Mouse (Mus musculus) thymus, adult 18-20 months (tissue): ENCODE measurements at regions not wholly inside any gene's neighbourhood (a gene's known extent, or its start where the extent isn't known, plus 50 kb on each side); places are given as distances from the start of the nearest gene placed in this dataset.
A peak's percentile ranks its signal among the peaks of the same experiment; 100 is the strongest.

Source experiments
- DNase-seq, 2 experiments: peaks; one replicate each; pipeline ENCODE4 v3.0.0; 2022; ENCODE audit warnings: mixed read lengths in 2 of 2

DNA sequence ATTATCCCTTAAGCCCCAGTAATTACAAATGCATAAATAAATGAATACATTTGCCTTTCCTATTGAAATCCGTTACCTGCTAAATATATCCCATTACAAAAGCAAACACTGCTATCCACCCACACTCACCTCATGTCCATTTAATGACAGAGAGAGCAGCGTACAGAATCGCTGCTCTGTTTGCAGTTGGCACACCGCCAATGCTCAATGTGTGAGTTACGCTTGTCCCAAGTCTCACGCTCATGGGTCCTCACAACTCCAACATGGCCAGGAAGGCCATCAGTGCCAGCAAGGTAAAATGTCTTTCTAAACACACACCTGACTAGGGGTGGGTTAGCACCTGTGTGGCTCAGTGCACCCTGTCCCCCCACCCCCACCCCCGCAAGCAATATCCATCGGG, 150.0 kb upstream of the Igsf21 start:
- DNase-seq = no peak

DNA sequence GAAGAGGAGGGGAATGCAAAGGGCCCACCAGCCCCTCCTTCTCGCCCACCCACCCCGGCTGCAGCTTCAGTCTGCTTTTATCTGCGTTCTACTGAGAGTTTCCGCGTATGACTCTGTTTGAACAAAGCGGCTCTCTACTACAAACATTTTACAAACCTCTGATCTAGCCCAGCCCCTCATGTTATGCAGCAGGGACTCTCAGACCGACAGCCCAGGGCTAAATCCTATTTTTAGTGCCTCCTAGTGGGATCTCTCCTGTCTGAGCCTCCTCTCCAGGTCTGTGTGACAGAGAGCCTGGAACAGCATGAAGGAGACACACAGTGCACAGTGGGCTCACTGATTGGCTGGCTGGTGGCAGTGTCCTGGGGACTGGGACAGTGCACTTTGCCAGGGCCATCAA, 145.7 kb upstream of the Igsf21 start:
- DNase-seq = no peak

DNA sequence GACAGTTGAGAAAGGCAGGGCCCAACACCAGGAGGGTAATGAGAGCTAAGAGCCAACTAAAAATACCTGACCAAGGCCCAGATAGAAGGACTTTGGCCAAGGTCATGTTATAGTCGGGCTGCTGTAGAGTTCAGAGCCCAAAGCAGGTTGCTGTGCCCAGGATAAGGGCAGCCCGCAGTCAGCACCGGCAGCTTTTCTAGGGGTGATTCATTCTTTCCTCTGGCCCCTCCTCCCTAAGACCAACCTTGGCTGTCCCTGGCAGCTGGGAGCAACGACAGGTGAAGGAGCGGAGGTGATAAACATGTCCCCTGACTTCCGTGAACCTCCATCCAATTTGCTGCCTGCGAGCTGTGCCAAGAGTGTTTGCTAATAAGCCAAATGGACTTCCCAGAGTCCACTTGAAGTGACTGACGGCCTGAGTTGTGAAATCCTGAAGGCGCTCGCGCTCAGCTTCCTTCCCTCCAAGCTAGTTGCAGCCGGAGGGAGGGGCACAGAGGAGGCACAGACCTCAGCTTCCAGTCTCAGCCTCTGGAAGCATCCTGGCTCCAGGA, 144.2 kb upstream of the Igsf21 start:
- DNase-seq = no peak

DNA sequence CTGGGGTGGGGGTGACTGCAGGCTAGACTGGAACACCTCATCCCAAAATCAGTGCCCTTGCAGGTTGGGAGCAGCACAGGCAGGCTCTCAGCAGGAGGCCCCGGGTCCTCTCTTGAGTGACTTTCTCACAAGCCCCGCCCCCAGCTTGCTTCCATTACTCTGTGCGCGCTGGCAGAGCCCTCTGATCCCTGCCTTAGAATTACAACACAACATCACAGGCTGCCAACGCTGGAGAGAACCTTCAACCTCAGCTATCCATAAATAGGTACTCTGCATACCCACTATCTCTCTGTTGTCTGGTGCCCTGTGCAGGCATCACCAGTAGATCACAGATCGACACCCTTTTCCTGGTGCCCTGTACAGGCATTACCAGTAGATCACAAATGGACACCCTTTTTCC, 139.1 kb upstream of the Igsf21 start:
- DNase-seq = no peak

DNA sequence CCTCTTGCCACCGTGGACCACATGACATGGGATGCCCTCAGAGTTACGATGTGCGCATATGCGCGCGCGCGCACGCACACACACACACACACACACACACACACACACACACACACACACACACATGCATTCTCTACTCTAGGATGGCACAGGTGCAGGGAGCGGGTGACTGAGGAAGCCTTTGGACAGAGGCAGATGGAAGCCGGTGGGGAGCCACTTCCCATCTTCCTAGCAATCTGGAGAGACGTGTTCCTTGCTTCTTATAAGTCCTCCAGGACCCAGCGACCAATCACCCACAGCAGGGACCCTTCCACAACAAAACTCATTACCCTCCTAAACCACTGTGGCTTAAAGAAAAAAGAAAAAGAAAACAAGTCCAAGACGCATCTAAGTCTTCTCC, 138.6 kb upstream of the Igsf21 start:
- DNase-seq = no peak

DNA sequence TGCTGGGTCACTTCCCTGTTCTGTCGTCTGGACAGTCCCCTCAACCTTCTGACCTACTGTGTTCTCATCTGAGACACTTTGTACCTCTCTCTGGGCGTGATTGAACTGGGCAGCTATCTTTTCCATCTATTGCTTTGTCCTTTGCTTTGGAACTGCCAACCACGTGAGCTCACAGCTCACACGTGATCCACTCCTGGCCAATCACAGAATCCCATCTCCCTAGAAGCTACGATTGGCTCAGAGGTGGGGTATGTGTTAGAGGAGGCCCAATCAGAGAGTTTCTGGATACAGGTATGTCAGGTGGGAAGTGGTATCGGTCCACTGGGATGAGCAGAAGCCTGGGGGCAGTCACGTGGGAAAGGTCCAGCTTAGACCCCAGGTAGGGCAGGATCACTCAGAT, 137.0 kb upstream of the Igsf21 start:
- DNase-seq = no peak

DNA sequence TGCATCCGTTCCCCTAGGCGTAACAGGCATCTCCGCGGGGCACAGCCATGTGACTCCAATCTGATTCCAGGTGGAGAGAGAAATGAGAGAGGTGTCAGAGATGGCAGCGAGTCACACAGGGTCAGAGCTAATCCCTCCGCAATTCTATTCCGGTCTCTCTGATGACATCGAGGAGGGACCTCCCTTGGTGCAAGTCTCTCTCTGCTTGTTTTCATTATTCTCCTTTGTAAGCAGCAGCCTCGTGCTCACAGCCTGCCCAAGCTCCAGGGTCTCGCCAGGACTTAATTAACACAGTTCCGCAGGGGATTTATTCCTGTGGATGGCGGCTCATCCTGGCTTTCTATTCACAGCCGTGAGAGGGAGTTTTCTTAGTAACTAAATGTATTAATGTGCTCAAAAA, 134.1 kb upstream of the Igsf21 start:
- DNase-seq = no peak

DNA sequence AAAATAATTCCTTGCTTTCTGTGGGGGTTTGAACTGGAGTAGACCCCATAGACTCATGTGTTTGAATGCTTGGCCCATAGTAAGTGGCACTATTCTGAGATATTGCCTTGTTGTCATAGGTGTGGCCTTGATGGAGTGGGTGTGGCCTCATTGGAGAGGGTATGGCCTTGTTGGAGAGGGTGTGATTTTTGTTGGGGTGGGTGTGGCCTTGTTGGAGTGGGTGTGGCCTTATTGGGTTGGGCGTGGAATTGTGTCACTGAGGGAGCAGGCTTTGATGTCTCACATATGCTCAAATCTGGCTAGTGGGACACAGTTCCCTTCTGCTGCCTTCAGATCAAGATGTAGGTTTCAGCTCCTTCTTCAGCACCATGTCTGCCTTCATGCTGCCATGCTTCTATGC, 131.4 kb upstream of the Igsf21 start:
- DNase-seq = no peak

DNA sequence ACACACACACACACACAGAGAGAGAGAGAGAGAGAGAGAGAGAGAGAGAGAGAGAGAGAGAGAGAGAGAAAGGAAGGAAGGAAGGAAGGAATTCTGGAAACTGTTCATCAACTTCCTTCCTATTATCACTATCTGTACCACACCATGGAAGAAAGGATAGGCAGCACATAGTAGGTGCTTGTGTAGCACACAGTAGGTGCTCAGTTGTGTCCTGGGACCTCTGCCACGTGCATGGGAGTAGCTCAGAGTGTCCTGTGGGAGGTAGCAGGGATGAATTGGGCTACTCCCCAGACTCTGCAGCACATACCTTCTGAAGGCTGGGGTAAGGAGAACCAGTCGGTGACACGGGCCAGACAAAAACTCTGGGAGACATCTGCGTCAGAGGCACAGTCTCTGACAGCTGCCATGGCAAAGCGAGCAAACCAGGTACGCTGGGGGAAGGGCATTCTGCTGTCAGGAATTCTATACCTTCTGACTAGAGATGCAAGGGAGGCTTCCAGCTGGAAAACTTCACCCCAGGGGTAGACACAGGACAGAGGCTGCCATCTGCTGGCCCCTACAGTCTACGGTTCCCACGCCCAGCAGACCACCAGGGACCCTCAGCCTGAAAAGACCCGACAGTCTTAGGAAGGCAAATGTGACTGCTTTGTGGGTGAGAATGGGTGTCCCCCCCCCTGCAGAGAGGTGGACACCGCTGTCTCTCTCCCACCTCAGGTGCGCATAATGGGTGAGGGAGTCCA, 126.2 kb upstream of the Igsf21 start:
- DNase-seq = no peak

DNA sequence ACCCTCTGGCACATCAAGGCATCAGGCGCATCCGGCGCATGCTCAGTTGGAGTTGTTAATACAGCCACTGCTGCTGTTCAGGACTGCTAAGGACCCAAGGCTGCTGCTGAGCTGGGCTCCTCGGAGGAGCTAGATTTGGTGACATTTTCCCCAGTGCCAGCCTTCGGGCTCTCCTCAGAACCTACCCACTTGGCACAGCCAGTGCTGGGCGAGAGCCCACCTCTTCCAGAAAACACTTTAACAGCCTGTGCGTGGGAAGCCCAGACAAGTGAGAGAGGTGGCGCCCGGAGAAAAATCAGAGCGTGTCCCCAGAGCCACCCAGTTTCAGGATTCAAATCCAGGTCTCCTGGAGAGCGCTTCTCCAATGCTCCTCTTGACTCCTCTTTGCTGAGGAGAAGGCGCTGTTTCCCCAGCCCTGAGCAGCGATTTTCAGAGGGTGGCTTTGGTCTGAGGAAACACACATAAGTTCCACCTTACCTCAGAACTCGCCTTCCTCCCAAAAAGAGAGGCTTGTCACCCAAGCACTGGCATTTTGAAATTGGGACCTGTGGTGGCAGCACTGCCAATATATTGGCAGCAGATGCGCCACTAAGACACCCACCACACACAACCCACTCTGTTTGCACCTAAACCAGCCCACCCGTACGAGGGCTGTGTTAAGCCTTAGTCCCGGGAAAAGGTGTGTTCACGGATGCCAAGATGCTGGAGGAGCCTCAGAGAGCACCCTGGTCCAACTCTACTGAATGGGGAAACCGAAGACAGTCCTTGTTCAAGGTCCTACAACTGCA, 125.0 kb upstream of the Igsf21 start:
- no peak for DNase-seq

DNA sequence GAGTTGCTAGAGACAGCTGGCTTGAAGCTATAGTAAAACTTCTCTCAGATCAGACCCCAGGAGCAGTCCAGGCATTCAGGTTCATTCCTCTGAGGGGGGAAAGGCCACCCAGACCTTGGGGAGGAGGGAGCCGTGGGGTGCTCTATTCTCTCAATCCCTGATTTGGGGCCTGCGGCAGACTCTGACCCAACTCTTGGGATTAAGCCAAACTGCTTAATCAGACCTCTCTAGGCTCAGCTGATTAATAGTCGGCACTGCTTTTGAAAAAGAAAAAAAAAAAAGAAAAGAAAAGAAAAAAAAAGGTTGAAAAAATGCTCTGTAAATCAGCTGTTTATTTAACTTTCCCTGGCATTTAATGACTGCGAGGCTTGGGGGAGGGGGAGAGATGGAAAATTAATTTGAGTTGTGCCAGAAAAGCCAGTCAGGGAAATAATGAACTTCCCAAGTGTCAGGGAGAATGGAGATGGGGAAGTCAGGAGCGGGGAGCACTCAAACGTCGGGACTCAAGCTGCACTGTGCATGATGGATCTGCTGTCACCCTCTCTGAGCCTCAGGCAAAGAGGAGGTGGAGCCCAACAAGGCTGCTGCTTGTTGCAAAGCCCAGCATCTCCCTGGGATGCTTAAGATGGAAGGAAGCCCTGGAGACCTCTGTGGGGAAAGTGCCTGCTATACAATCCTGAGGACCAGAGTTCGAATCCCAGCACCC, 120.5 kb upstream of the Igsf21 start:
- no peak for DNase-seq

DNA sequence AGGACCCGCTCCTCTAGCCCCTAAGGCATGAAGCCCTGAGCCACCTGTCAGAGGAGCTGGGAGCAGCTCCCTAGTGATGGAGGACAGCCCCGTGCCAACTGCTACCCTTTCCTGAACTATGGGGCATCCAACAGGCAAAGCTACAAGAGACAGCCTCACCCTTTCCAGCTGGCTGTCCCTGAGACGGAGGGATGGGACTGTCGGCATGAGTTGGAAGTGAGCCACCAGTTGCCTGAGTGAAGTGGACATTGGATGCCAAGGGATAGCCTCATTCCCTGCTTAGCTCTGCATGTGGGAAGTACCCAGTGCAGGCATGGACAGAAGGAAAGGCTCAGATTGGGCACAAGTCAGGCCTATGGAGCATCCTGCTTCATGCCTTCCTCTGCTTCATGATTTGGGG, 112.3 kb upstream of the Igsf21 start:
- DNase-seq = no peak

DNA sequence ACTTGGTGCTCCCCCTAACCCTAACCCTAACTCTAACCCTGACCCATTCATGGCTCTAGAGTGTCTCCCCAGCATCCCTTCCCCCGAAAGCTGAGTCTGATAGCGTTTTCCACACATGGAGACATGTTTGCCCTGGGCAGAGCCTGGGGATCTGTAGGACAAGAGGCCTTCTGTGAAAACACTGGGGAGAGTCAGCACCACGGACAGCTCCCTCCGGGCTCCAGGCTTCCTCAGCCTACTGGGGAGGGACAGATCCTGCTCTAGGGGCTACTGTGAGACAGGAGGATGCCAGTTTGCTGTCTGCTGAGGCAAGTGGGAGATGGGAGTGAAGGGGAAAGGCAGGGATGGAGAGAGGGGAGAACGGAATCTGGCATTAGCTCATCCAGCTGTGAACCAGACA, 111.5 kb upstream of the Igsf21 start:
- DNase-seq = peak in 1 of 2 experiments; percentile 12

DNA sequence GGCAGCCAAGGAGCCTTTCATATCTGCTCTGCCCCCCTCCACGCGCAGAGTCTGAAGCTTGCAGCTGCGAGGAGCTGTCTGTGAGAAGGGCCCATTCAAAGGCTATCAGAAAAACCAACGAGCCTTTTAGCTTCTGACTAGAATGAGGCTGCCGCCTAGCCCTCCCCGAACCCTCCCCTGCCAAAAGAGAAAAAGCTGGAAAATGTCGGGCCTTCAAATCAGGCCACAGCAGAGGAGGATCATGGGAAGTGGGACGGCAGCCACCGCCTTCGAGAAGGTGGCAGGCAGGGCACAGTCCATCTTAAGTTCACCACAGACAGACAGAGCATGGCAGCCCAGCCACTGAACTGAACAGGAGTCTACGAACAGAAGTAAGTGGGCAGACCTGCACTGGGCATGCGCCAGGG, 108.6 kb upstream of the Igsf21 start:
- DNase-seq = no peak

DNA sequence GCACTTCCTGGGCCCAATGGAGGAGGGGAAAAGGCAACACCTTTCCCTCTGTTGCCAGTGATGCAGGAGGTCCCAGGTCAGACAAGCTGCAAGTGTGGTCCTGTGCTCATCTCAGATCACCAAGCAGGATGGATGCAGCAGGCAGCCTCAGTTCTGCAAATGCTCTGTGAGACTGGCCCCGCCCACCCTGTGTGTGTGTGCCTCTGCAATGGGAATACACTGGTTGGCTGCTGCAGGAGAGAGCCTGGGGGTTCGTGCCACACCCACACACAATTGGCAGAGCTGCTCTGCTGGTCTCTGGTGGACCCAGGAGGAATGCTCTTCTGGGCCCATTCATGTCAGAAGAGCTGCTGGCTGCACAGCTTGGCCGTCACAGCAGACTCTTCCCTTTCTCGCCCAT, 102.2 kb upstream of the Igsf21 start:
- DNase-seq = no peak

DNA sequence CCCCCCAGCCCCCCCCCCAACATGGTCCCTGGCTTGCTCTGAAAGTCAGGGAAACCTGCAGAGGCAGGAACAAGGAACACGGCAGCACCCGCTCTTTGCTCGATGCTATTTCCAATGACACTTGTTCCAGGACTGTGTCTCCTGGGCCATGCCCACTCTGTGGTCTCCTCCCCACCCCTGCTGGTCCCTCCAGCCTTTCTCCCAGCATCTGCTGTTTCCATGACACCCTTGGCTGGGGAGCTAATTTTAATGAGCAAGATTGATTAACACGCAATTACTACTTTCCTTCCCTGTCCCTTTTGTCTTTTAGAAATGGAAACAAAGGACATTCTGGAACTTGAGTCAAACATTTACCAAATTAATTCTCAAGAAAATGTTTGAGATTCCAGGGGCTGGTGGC, 83.6 kb upstream of the Igsf21 start:
- DNase-seq = no peak

DNA sequence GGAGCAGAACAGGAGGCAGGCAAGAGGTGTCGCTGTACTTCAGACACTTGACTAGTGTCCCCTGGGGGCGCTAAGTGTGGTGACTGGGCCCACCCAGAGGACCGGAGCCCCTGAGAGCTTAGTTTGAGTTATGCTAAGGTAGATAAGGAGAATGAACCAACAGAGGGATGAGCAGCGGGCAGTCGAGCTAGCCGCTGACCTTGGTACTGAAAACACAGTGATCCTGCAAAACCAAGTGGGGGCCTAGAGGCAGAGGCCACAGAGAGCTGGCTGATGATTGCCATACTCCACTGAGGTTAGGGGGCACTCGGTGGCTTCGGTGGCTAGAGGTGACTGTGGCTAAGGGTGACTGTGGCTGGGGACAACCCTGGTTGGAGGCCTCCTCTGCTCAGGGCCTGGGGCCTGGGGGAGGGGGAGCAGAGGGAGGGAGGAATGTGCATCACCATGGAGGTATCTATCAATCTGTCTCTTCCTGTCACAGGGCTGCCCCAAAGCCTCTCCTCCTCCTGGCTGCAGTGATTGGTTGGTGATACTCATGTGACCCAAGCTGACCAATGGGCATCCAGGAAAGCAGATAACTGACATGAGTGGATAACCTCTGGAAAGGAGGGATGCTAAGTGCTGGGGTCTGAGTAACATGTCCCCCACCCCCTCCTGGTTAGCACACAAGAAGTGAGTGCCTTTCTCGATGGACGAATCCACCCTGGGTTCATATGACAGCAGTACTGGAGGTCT, 80.3 kb upstream of the Igsf21 start:
- no peak for DNase-seq

DNA sequence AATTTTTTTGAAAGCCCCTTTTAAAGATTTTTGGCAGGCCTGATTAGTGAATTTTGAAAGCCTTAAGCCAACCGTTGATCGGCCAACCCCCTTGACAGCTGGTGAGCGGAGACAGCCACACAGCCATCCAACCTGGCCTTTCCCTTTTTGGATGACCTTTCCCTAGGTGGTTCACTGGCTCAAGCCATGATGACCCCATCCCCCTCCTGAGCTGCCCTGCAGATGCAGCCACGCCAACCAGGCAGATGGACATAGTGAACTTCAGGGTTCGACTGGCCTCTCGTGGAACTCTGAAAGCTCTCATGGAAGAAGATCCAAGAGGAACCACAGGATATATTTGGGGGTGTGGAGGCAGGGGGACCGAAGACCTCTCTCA, 79.1 kb upstream of the Igsf21 start:
- DNase-seq = no peak

DNA sequence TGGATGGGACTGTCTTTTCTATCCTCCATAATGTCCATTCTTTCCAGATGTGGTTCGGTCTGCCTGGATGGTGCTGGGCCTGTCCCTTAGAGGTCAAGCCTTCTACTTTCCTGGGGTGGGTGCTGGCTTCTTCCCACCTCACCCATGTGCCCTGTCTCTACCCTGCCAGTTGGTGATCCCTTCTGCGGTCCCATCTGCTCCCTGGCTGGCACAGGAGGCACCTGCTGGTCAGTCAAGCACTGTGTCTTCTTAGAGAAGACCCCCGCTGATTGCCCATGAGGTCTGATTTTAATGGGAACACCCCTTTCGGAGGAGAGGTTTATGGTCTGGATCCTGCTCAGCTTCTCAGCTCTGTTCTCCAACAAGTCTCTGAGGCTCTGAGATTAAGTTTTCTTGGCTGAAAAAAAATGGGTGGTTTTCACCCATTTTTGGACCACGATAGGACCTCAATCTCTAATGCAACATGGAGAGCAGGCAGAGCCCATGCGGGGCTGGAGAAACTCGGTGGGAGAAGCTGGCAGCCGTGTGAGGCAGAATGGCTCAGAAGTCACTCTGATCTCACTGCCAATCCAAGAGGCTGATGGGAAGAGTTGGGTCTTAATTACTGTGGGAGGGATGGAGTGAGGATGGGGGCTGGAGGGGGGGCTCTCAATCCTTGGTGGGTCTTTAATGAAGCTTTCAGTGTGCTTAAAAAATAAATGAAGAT, 78.5 kb upstream of the Igsf21 start:
- DNase-seq = no peak

DNA sequence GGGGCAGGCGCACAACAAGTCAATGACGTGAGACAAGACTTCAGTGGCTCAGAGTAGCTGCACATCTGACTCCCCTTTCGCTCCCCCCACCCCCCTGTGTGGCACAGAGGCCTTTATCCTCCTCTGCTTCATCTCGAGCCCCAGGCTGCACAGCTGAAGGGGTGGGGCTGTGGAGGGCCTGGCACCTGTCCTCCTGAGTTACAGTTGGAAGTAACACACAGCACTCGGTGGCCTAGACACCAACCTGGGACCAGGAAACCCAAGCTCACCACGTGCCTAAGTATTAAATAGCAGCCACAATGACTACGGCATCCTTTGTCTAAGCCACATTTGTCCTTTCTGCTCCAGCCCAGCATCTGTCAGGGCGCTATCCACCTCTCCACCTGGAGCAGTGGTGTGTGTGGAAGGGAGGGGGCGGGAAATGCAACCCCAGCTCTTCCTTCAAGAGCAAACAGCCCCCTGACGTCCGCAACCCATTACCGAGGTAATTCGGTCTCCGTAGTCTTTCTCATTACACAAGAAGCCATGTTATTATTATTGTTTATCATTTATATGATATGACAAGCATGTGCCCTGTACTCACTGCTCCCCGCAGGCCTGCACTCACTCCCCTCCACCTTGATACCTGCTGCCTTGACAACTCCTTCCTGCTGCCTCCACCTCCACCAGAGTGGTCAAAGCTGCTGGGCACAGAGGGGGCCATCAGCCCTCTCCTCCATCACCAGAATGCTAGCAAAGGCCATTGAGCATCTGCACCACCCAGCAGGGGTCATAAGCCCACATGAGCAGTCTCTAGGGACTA, 73.7 kb upstream of the Igsf21 start:
- no peak for DNase-seq

DNA sequence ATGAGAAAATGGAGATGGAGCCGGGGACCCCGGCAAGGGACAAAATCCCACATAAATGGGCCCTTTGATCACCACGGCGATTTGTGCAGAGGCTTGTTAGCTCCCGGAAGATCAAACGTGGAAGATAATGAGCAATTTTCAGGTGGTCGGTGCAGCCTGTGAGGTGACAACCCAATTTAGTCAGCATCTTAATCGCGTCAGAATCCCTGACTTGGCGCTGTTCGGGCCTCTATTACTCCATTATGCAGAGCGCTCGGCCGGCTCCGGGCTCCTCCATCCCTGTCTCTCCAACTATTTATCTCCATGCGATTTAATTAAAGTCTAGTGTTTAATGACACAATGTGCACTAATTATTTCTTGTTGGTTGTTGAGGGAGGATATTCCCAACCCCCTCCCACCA, 66.1 kb upstream of the Igsf21 start:
- no peak for DNase-seq

DNA sequence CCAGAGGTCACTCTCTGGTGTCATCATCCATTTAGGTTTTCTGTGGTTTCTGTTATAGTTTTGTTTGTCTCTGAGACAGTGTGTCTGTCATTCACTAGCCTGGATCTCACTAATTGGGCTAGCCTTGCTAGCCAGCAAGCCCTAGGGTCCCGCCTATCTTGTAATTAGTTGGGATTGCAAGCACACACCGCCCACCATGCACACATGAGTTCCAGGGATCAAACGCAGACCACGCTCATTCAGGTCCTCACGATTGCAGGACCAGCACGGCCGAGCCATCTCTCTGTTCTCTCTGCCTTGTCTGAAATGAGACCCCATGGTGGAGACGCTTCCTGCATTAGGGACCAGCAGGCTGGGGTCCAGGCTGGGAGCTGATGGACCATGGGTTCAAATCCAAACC, 60.9 kb upstream of the Igsf21 start:
- no peak for DNase-seq
